Comparison of ENCODE assay signal across 9 mouse cellular contexts in genomic region chr19:60730281-60730852, GRCm38 (mm10). TPM values are rescaled to one million over a fixed set of nuclear protein-coding genes. Genes with fewer than 3 reads are reported as not detected.
DNase-seq lines count a peak whose midpoint lies in the region; ATAC-seq and TF ChIP-seq lines count a peak whose summit lies in the region.
"Had no signal": no experiment of that assay in that cellular context is flagged by ENCODE, and none has a peak within 500 bp of the region (broad histone marks: within the 10 kb centered on the region; RNA-seq: fewer than 3 reads in every experiment).

No protein-coding gene starts in this region.

- H3K9ac ChIP-seq in kidney, embryonic 16.5 days (replicated peaks; ENCODE audit: low read length), result no peak overlapping the region
- H3K9ac ChIP-seq in MEL (ENCODE audit: control insufficient read depth, low read depth, low read length, poor library complexity, severe bottlenecking), result no peak overlapping the region
- no peak overlapping the region for H3K9ac ChIP-seq in liver, embryonic 14.5 days (replicated peaks)
- H3K9ac ChIP-seq: neural tube, embryonic 12.5 days had no signal

- no peak overlapping the region for H3K4me3 ChIP-seq in kidney, adult 2 months (ENCODE audit: insufficient read depth, low read depth, low read length)
- H3K4me3 ChIP-seq in kidney, embryonic 16.5 days (ENCODE audit: low read length), result no peak overlapping the region
- no peak overlapping the region for H3K4me3 ChIP-seq in MEL (ENCODE audit: control insufficient read depth in 1 of 2, insufficient read depth in 1 of 2, low read depth in 2 of 2, low read length in 2 of 2)
- no peak overlapping the region for H3K4me3 ChIP-seq in liver, embryonic 14.5 days (ENCODE audit: insufficient read depth in 1 of 2, low read depth in 2 of 2, low read length in 2 of 2)
- H3K4me3 ChIP-seq: neural tube, embryonic 12.5 days had no signal

- 55% methylated on average over 2 of the region's 2 CpGs for WGBS in kidney, adult 2 months
- 49% methylated on average over 2 of the region's 2 CpGs for WGBS in kidney, embryonic 16.5 days
- WGBS in liver, embryonic 14.5 days (ENCODE audit: insufficient replicate concordance), result 42% methylated on average over 2 of the region's 2 CpGs

- no peak for ATAC-seq in kidney, embryonic 16.5 days (ENCODE audit: low FRiP score, low TSS enrichment)
- ATAC-seq in cerebellum, adult (ENCODE audit: insufficient number of reproducible peaks, low FRiP score, low TSS enrichment), result peak; percentile 66
- peak; percentile 75 for ATAC-seq in liver, embryonic 14.5 days (ENCODE audit: insufficient read depth)

- intact Hi-C loops in heart, postnatal 10 days (cut with DNase I), result no loop called here

- TF ChIP-seq EP300 in MEL (IDR thresholded peaks at IDR 0.05; ENCODE audit: low read depth in 1 of 2, low read length in 2 of 2), result no peak
- TF ChIP-seq EP300 in liver, embryonic 14.5 days (IDR thresholded peaks at IDR 0.05; ENCODE audit: low read depth), result no peak

- H3K4me2 ChIP-seq in kidney, embryonic 16.5 days (replicated peaks; ENCODE audit: low read depth, low read length), result no peak overlapping the region
- H3K4me2 ChIP-seq in liver, embryonic 14.5 days (ENCODE audit: low read depth), result no peak overlapping the region
- H3K4me2 ChIP-seq: neural tube, embryonic 12.5 days had no signal

- H3K9me3 ChIP-seq in kidney, embryonic 16.5 days (ENCODE audit: low read length), result no peaks in the 10 kb centered on the region
- no peaks in the 10 kb centered on the region for H3K9me3 ChIP-seq in MEL (replicated peaks; ENCODE audit: insufficient read depth, low read length)
- H3K9me3 ChIP-seq in liver, embryonic 14.5 days (ENCODE audit: control insufficient read depth, low read length), result no peaks in the 10 kb centered on the region
- H3K9me3 ChIP-seq: neural tube, embryonic 12.5 days had no signal

- H3K4me1 ChIP-seq in kidney, adult 2 months (ENCODE audit: control insufficient read depth, insufficient read depth, low read length), result no peaks in the 10 kb centered on the region
- no peaks in the 10 kb centered on the region for H3K4me1 ChIP-seq in kidney, embryonic 16.5 days (ENCODE audit: insufficient read depth, low read length)
- H3K4me1 ChIP-seq in MEL (ENCODE audit: control insufficient read depth in 1 of 2, insufficient read depth in 2 of 2, low read length in 2 of 2), result peaks cover 0 to 4% of the 10 kb centered on the region in 2 experiments; a peak in 2 of 4 replicates
- H3K4me1 ChIP-seq in liver, embryonic 14.5 days (replicated peaks; ENCODE audit: control insufficient read depth in 2 of 2, insufficient read depth in 2 of 2, low read length in 1 of 2), result peaks cover 0 to 4% of the 10 kb centered on the region in 2 experiments; a peak in 2 of 4 replicates
- H3K4me1 ChIP-seq: neural tube, embryonic 12.5 days had no signal

- DNase-seq in kidney, adult 2 months, result peak; percentile 56
- peak; percentile 85 for DNase-seq in MEL (ENCODE audit: low read depth, low spot score)
- DNase-seq in heart, postnatal 10 days, result peak; percentile 10 to 32
- DNase-seq in liver, embryonic 14.5 days (ENCODE audit: low read depth in 3 of 3, low spot score in 3 of 3), result peak; percentile 44 to 60 (median 53)
- DNase-seq in spleen, adult 12 weeks (ENCODE audit: low spot score), result peak; percentile 21
- DNase-seq in right cerebral cortex, postnatal 14 days, result no peak

- TF ChIP-seq RAD21 in MEL (IDR thresholded peaks at IDR 0.05; ENCODE audit: low read depth, low read length), result peak; percentile 95

- no peaks in the 10 kb centered on the region; the same call in 1 of the 2 replicates for H3K27me3 ChIP-seq in kidney, adult 2 months (replicated peaks; ENCODE audit: control insufficient read depth, insufficient read depth, low read length)
- H3K27me3 ChIP-seq in kidney, embryonic 16.5 days (ENCODE audit: insufficient read depth, low read length), result no peaks in the 10 kb centered on the region
- peaks cover 4 to 10% of the 10 kb centered on the region in 2 experiments; a peak in 3 of 4 replicates for H3K27me3 ChIP-seq in MEL (ENCODE audit: control insufficient read depth in 1 of 2, insufficient read depth in 2 of 2, low read length in 2 of 2)
- no peaks in the 10 kb centered on the region; the same call in 1 of the 2 replicates for H3K27me3 ChIP-seq in liver, embryonic 14.5 days (ENCODE audit: control insufficient read depth, insufficient read depth, low read length)
- H3K27me3 ChIP-seq: neural tube, embryonic 12.5 days had no signal

- no peak overlapping the region for H3K27ac ChIP-seq in kidney, adult 2 months (ENCODE audit: insufficient read depth, low read depth, low read length)
- no peak overlapping the region for H3K27ac ChIP-seq in kidney, embryonic 16.5 days (ENCODE audit: low read length)
- no peak overlapping the region for H3K27ac ChIP-seq in MEL (ENCODE audit: control insufficient read depth, low read depth, low read length)
- no peak overlapping the region for H3K27ac ChIP-seq in liver, embryonic 14.5 days
- H3K27ac ChIP-seq: neural tube, embryonic 12.5 days had no signal

- no peaks in the 10 kb centered on the region for H3K79me2 ChIP-seq in MEL (ENCODE audit: control insufficient read depth, insufficient read depth, low read length, poor library complexity)

- H3K36me3 ChIP-seq in kidney, adult 2 months (ENCODE audit: control insufficient read depth, insufficient read depth, low read length), result no peaks in the 10 kb centered on the region
- no peaks in the 10 kb centered on the region for H3K36me3 ChIP-seq in kidney, embryonic 16.5 days (ENCODE audit: insufficient read depth, low read length)
- no peaks in the 10 kb centered on the region; a peak in 1 of 4 replicates for H3K36me3 ChIP-seq in MEL (ENCODE audit: control insufficient read depth in 1 of 2, insufficient read depth in 2 of 2, low read length in 2 of 2)
- no peaks in the 10 kb centered on the region for H3K36me3 ChIP-seq in liver, embryonic 14.5 days (replicated peaks; ENCODE audit: control insufficient read depth, insufficient read depth, low read depth)
- H3K36me3 ChIP-seq: neural tube, embryonic 12.5 days had no signal

- TF ChIP-seq CTCF in kidney, adult 2 months (conservative IDR thresholded peaks at IDR 0.05; ENCODE audit: insufficient read depth, insufficient read length, low read depth, low read length), result peak; percentile 77
- peak; percentile 93 to 99 (median 96) for TF ChIP-seq CTCF in MEL (IDR thresholded peaks at IDR 0.05 in 2 of 3, conservative IDR thresholded peaks at IDR 0.05 in 1 of 3; ENCODE audit: control insufficient read depth in 1 of 3, insufficient read depth in 1 of 3, low read depth in 2 of 3, low read length in 3 of 3, poor library complexity in 1 of 3, severe bottlenecking in 1 of 3)
- peak; percentile 93 for TF ChIP-seq CTCF in liver, embryonic 14.5 days (IDR thresholded peaks at IDR 0.05; ENCODE audit: low read depth)

- no peak for TF ChIP-seq POLR2A in kidney, adult 2 months (IDR thresholded peaks at IDR 0.05; ENCODE audit: low read depth, low read length)
- no peak for TF ChIP-seq POLR2A in MEL (IDR thresholded peaks at IDR 0.05; ENCODE audit: control insufficient read depth in 1 of 2, insufficient read depth in 1 of 2, low read depth in 1 of 2, low read length in 2 of 2, poor library complexity in 1 of 2)

TF ChIP-seq in MEL, 35 proteins besides CTCF, POLR2A, EP300 and RAD21 (continues in another document):
- no peak for TF ChIP-seq CHD2 (IDR thresholded peaks at IDR 0.05; ENCODE audit: low read length)
- TF ChIP-seq MEF2A (IDR thresholded peaks at IDR 0.05; ENCODE audit: extremely low read depth, insufficient replicate concordance, low read depth, low read length, poor library complexity, severe bottlenecking), result no peak
- no peak for TF ChIP-seq USF2 (IDR thresholded peaks at IDR 0.05; ENCODE audit: borderline replicate concordance in 1 of 2, insufficient read depth in 1 of 2, low read depth in 1 of 2, low read length in 2 of 2)
- TF ChIP-seq NRF1 (IDR thresholded peaks at IDR 0.05; ENCODE audit: insufficient read depth, low read depth, low read length, poor library complexity, severe bottlenecking), result no peak
- 0 out of 2 replicates have a peak, but pooled peaks have one; percentile 43 for TF ChIP-seq ZNF384 (IDR thresholded peaks at IDR 0.05; ENCODE audit: low read depth, low read length)
- TF ChIP-seq POLR2AphosphoS2 (IDR thresholded peaks at IDR 0.05; ENCODE audit: low read length), result no peak
- no peak for TF ChIP-seq SIN3A (IDR thresholded peaks at IDR 0.05; ENCODE audit: low read length)
- TF ChIP-seq SMC3 (IDR thresholded peaks at IDR 0.05; ENCODE audit: low read depth, low read length), result peak; percentile 99
- TF ChIP-seq GATA1 (IDR thresholded peaks at IDR 0.05; ENCODE audit: low read depth, low read length), result peak; percentile 63; the same call in 1 of the 2 replicates
- no peak for TF ChIP-seq BHLHE40 (IDR thresholded peaks at IDR 0.05; ENCODE audit: borderline replicate concordance, low read depth, low read length)
- no peak for TF ChIP-seq KAT2A (conservative IDR thresholded peaks at IDR 0.05; ENCODE audit: low read depth, low read length)
- no peak for TF ChIP-seq MYB (IDR thresholded peaks at IDR 0.05; ENCODE audit: low read depth, low read length)
- no peak for TF ChIP-seq MAX (IDR thresholded peaks at IDR 0.05; ENCODE audit: low read length)
- peak; percentile 97 for TF ChIP-seq ZC3H11A (IDR thresholded peaks at IDR 0.05; ENCODE audit: low read depth, low read length)
- no peak for TF ChIP-seq ZKSCAN1 (IDR thresholded peaks at IDR 0.05; ENCODE audit: low read depth, low read length)
- no peak for TF ChIP-seq POLR2AphosphoS5 (IDR thresholded peaks at IDR 0.05; ENCODE audit: borderline replicate concordance, low read depth, low read length)
- no peak for TF ChIP-seq GABPA (IDR thresholded peaks at IDR 0.05; ENCODE audit: low read depth, low read length)
- TF ChIP-seq MAFK (IDR thresholded peaks at IDR 0.05; ENCODE audit: borderline replicate concordance, low read depth, low read length), result no peak
- TF ChIP-seq UBTF (IDR thresholded peaks at IDR 0.05; ENCODE audit: borderline replicate concordance, insufficient read depth, low read depth, low read length), result no peak
- no peak for TF ChIP-seq JUND (IDR thresholded peaks at IDR 0.05; ENCODE audit: low read depth, low read length)
- 0 out of 2 replicates have a peak, but pooled peaks have one; percentile 28 for TF ChIP-seq MAZ (IDR thresholded peaks at IDR 0.05; ENCODE audit: low read depth, low read length)
- no peak for TF ChIP-seq USF1 (IDR thresholded peaks at IDR 0.05; ENCODE audit: low read depth, low read length)

RNA-seq across cellular contexts. Expression of gene Nanos1, which starts 25.4 kb away (rescaled TPM):
- polyA plus RNA-seq in kidney, adult 2 months (2012; rRNA removed), result 0.08 and 0.13 TPM in 2 replicates
- polyA plus RNA-seq in kidney, embryonic 16.5 days (2015; fragmentation: Nextera tagmentation; extraction: Ambion mirVana), result 0.97 and 1.0 TPM in 2 replicates
- total RNA-seq in MEL (2012; rRNA removed), result 3.8 and 4.5 TPM in 2 replicates
- polyA plus RNA-seq in MEL (2012; ENCODE audit: insufficient read depth in 1 of 2, insufficient read length in 2 of 2, low read depth in 1 of 2, low replicate concordance in 2 of 2, missing spikeins in 1 of 2), result 1 to 10 TPM in 1 of 2 experiments, not detected in 1; 4.6 TPM
- total RNA-seq in heart, postnatal 10 days (2021), result under 1 TPM; 0.45 TPM
- polyA plus RNA-seq in liver, embryonic 14.5 days (2012; rRNA removed), result 1.00 and 1.3 TPM in 2 replicates
- 1.2 and 1.9 TPM in 2 replicates for polyA plus RNA-seq in liver, embryonic 14.5 days (2014; fragmentation: Nextera tagmentation; extraction: Ambion mirVana)
